Mouse (Mus musculus): ENCODE results near the gene Crhr1.

GRCm38 (mm10) chr11:104154332-104154731 lies 21.7 kb downstream of the Crhr1 start:
- TF ChIP-seq MYOD1 (IDR thresholded peaks at IDR 0.05; ENCODE audit: control insufficient read depth in 1 of 3, insufficient read length in 2 of 3, low read depth in 2 of 3) = no peak
- no peak for TF ChIP-seq POLR2A (IDR thresholded peaks at IDR 0.05; ENCODE audit: insufficient read length, low read depth)
- TF ChIP-seq POLR2AphosphoS2 (IDR thresholded peaks at IDR 0.05; ENCODE audit: insufficient read length, low read depth) = no peak
- TF ChIP-seq MYOG (IDR thresholded peaks at IDR 0.05; ENCODE audit: control insufficient read depth in 1 of 3, insufficient read depth in 1 of 3, insufficient read length in 2 of 3, low read depth in 2 of 3) = no peak
- no peak for TF ChIP-seq MAX (IDR thresholded peaks at IDR 0.05; ENCODE audit: low read depth)
- TF ChIP-seq TCF12 (IDR thresholded peaks at IDR 0.05; ENCODE audit: insufficient read depth, poor library complexity, severe bottlenecking) = no peak
- no peak for TF ChIP-seq SRF (IDR thresholded peaks at IDR 0.05; ENCODE audit: control insufficient read depth, insufficient read length, low read depth)
- TF ChIP-seq TCF3 (IDR thresholded peaks at IDR 0.05; ENCODE audit: insufficient read length, low read depth) = no peak
- no peak for TF ChIP-seq E2F4 (IDR thresholded peaks at IDR 0.05; ENCODE audit: insufficient read depth)
- no peak for TF ChIP-seq CEBPB (IDR thresholded peaks at IDR 0.05; ENCODE audit: insufficient read depth, poor library complexity, severe bottlenecking)
- no peak for TF ChIP-seq REST (IDR thresholded peaks at IDR 0.05; ENCODE audit: insufficient read depth, insufficient read length)
